Mouse (Mus musculus) activated CD4-positive, CD25-positive, alpha-beta regulatory T cell, adult 9 weeks (primary cell): ENCODE results near the gene Fbln2. TPM values are rescaled to one million over a fixed set of nuclear protein-coding genes. Genes with fewer than 3 reads are reported as not detected.

ENCODE experiments used
- polyA plus RNA-seq: library from polyadenylated mRNA; unstranded; fragments of 100-300 nt; shearing (Covaris generic); gene quantifications from one replicate; pipeline ENCODE4 v1.2.1, GENCODE M21; 2017

Gene Fbln2
- polyA plus RNA-seq: 0.51 TPM

GRCm38 (mm10) chr6:91212155-91212554, at the start of gene Fbln2:
Gene Fbln2 (plus strand): TSS chr6:91212455.

Other genes starting within 250 kb of the Fbln2 start
- 8.1 TPM for gene Iqsec1, start 223.8 kb upstream of the Fbln2 start, polyA plus RNA-seq
- 277 TPM for gene Nup210, start 95.6 kb upstream of the Fbln2 start, polyA plus RNA-seq
- 1.2 TPM for gene Hdac11, start 55.8 kb upstream of the Fbln2 start, polyA plus RNA-seq
- gene Wnt7a, start 198.9 kb downstream of the Fbln2 start, polyA plus RNA-seq: not detected